Mouse (Mus musculus) embryonic stem cell, embryonic (primary cell): ENCODE results near the gene Dhx32.
"Not testable (repeated sequence)": the region's sequence is repeated elsewhere in the genome, so short reads cannot be mapped to it uniquely, and the experiment has no call there.

ENCODE experiments used
- CTCF ChIA-PET, 4 experiments: fragments of 300-600 bp in 2 of 4; fragments of 350-600 bp in 2 of 4; sonication (Branson Sonifier 250); formaldehyde crosslinking; loops; one replicate each; lab custom pipeline; 2022; ENCODE audit warnings: inconsistent platforms in 2 of 4; lab: Charles Lee
- POLR2A ChIA-PET, 4 experiments: fragments of 300-600 bp in 2 of 4; fragments of 350-600 bp in 2 of 4; sonication (Branson Sonifier 250); formaldehyde crosslinking; loops; one replicate each; lab custom pipeline; 2022; ENCODE audit warnings: antibody characterized with exemption in 4 of 4, inconsistent platforms in 1 of 4; lab: Charles Lee

Dhx32 gene

DNA sequence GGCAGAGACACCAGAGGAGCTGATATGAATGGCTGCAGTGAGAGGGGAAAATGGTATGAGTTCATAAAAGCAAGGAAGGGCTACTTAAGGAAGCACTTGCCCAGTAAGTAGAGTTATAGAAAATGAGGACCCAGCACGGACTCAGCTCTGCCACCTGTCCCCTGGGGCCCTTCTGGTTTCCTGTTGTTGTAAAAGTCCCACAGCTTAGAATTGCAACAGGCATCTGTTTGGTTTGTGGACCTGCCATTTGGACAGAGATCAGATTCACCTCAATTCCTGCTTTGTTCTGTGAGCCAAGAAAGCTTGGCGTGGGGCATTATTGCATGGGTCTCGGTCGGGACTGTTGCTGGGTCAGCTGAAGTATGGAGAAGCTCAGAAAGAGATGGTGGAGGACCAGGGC is 67.1 kb downstream of the Dhx32 start:
- ChIA-PET CTCF (interaction anchor here in 2 of 4 experiments (0.6 to 0.7 kb wide), 2 partner anchors 40 to 47 kb away, joined by 3 read pairs; no protein-coding TSS in a partner anchor), POLR2A (interaction anchor here in 3 of 4 experiments (0.6 to 2.6 kb wide), 11 partner anchors 10 to 515 kb away, joined by 3 to 9 read pairs (median 3); no protein-coding TSS in a partner anchor)

DNA sequence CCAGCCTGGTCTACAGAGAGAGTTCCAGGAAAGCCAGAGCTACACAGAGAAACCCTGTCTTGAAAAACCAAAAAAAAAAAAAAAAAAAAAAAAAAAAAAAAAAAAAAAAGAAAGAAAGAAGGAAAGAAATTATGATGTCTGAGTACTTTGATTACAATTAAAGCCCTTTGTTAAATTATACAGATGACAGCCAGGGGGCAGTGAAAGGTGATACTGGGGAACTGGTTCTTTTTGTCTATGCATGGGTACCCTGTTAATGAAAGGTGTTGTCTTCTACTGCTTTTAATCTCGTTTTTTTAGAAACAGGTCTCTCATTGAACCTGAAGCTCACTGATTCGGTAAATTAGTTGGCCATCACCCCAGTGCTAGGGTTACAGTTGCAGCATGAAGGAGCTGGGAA is 75.2 kb downstream of the Dhx32 start:
- POLR2A ChIA-PET, result interaction anchor here in 3 of 4 experiments (0.6 to 2.2 kb wide), 10 partner anchors 9 to 70 kb away, joined by 3 to 21 read pairs (median 4); partner anchors contain the start of gene Edrf1 (in 2 of the 3)
- CTCF ChIA-PET, result interaction anchor here (0.5 to 1.8 kb wide), 4 partner anchors 25 to 266 kb away, joined by 3 to 7 read pairs (median 5); partner anchors contain the start of gene Edrf1 (in 1 of the 4)

DNA sequence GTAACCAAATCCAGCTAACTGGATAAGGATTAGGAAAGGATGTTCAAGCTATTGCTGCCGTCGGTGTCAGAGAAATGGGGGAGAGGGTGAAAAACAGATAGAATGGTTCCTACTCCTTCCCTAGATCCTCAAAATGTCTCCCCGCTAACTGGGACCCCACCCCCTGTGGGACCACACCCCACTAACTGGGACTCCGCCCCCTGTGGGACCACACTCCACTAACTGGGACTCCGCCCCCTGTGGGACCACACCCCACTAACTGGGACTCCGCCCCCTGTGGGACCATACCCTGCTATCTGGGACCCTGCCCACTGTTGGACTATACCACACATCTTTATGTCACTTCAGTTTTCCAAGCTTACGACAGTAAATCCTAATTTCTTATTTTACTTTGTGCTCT is 78.6 kb downstream of the Dhx32 start:
- ChIA-PET POLR2A (no interaction called here), CTCF (no interaction called here)

DNA sequence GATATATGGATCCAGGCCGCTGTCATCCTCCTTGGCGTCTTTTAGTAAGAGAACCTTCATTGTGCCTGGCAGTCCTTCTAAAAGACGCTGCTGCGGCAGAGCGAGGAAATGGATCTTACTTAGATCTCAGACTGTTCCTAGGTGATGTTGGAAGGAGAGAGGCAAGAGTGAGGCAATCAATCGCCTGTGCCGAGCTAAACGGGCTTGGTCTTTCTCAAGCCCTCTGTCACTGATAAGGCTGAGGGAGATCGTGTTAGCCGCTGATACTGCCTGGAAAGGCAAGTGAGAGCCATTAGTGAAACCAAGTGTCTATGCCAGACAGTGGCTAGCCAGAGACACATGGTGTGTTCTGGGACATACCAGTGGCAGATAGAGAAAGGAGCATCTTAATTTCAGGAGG is 80.2 kb downstream of the Dhx32 start:
- POLR2A ChIA-PET, result no interaction called here
- CTCF ChIA-PET, result no interaction called here

DNA sequence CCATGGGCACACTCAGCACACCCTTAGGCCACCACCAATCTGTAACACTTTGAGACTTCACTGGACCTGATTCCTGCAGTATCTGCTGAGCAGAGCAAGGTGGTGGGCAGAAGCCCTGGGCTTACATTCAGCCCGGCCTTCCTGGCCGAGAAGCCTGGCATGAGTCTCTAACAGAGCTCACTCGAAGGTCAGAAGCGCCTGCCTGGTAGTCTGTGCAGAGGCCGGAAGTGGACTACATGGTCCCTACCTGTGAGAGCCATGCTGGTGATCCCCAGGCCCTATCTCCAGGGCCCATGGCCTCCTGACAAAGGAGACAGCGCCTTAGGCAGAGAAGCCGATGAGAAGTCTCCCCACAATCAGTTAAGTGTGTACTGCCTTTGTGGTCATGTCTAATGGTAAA is 81.2 kb downstream of the Dhx32 start:
- POLR2A ChIA-PET, result interaction anchor here in 2 of 4 experiments (0.6 to 1.4 kb wide), 2 partner anchors 21 to 33 kb away, joined by 3 to 4 read pairs; no protein-coding TSS in a partner anchor
- CTCF ChIA-PET, result interaction anchor here in 1 of 4 experiments (0.6 kb wide), 1 partner anchor 58 kb away, joined by 3 read pairs; no protein-coding TSS in a partner anchor

DNA sequence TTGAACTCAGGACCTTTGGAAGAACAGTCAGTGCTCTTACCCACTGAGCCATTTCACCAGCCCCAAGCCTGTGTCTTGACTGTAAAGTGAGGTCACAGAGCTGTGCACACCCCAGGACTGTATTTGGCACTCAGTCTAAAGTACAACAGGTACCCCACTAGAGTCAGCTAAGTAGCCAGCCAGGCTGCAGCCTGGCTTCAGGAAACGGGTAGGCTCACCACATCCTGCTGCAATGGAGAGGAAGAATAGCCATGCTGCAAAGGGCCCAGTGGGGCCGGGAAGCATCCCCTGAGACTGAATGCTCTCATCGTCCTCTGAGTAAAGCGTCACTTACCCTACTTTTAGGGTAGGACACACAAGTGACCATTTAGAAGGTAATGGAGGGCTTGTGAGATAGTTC is 82.6 kb downstream of the Dhx32 start:
- POLR2A ChIA-PET, result interaction anchor here in 3 of 4 experiments (0.7 to 1.1 kb wide), 4 partner anchors 9 to 60 kb away, joined by 3 to 4 read pairs (median 3); no protein-coding TSS in a partner anchor
- CTCF ChIA-PET, result no interaction called here

DNA sequence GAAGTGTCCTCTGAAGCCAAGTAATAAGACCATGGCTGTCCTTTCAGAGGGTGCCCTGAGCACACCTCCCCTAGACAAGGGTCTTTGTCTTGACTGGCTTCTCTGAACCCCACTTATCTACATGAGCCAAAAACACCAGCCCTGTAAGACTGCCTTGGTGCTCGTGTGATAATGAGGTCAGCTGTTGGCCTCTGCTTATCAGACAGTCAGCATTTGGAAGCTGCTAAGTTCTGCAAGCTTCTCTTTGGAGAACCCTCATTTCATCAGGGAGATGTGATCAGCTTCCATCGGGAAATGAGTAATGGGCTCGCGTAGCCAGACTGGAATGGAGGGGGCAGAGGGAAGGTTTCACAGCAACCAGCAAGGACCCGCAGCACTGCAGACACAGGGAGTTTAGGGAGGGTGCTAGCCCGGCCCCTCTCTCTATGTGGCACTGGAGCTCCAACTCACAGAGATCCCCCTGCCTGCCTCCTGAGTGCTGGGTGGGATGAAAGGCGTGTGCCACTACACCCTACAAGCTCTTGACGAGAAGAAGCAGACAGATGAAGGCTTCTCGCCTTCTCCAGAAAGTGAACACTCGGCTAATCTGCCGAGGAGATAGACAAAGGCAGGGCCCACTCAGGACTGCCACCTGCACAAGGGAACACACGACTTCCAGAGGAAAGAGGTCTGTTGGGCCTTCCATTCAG is 84.4 kb downstream of the Dhx32 start:
- ChIA-PET POLR2A (interaction anchor here in 2 of 4 experiments (0.8 to 3.6 kb wide), 11 partner anchors 8 to 61 kb away, joined by 3 to 13 read pairs (median 5); partner anchors contain the start of genes Edrf1 (in 2 of the 2), Bccip (in 1 of the 2) and Uros (in 1 of the 2)), CTCF (interaction anchor here in 2 of 4 experiments (1.0 to 1.3 kb wide), 3 partner anchors 11 to 61 kb away, joined by 3 to 5 read pairs (median 3); partner anchors contain the start of gene Edrf1 (in 1 of the 2))

DNA sequence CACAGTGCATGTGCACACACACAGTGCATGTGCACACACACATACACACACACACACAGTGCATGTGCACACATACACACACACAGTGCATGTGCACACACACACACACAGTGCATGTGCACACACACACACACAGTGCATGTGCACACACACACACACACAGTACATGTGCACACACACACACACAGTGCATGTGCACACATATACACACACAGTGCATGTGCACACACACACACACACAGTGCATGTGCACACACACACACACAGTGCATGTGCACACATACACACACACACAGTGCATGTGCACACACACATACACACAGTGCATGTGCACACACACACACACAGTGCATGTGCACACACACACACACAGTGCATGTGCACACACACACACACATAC is 96.9 kb downstream of the Dhx32 start:
- POLR2A ChIA-PET, result not testable (repeated sequence)
- CTCF ChIA-PET, result interaction anchor here in 2 of 4 experiments (0.6 to 0.7 kb wide), 2 partner anchors 16 to 34 kb away, joined by 3 read pairs; no protein-coding TSS in a partner anchor

DNA sequence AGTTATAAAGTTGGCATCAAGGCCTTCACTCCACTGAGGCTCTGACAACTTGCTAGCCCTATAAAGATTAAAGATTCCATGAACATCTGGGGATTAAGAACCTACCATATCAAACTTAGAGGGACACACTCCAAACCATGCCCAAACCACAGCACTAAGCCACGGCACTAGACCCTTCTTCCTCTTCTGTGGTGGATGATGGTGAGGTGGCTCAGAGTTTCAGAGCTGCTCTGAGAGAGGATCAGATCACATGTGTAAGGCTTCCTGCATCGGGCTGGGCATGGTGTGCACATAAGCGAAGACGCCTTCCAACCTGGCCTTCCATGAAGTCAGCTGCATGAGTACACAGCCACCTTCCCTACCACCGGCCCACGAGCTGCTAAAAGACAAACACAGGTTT is 97.8 kb downstream of the Dhx32 start:
- POLR2A ChIA-PET, result interaction anchor here in 3 of 4 experiments (0.7 to 0.9 kb wide), 5 partner anchors 12 to 139 kb away, joined by 3 to 7 read pairs (median 3); partner anchors contain the start of gene Edrf1 (in 1 of the 3)
- CTCF ChIA-PET, result interaction anchor here in 2 of 4 experiments (0.5 to 1.8 kb wide), 6 partner anchors 15 to 138 kb away, joined by 3 to 7 read pairs (median 4); no protein-coding TSS in a partner anchor

DNA sequence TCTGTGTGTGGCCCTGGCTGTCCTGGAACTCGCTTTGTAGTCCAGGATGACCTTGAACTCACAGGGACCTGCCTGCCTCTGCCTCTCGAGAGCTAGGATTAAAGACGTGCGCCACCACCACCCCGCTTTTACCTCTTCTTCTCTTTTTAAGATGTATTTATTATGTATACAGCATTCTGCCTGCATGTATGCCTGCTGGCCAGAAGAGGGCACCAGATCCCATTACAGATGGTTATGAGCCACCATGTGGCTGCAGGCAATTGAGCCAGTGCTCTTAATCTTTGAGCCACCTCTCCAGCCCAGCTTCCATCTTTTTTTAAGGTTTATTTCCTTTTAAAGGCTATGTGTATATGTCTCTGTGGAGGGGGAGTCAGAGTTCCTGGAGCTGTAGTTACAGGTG is 98.4 kb downstream of the Dhx32 start:
- CTCF ChIA-PET, result interaction anchor here in 1 of 4 experiments (1.3 to 1.8 kb wide), 3 partner anchors 14 to 138 kb away, joined by 3 to 4 read pairs (median 4); no protein-coding TSS in a partner anchor
- POLR2A ChIA-PET, result interaction anchor here in 2 of 4 experiments (0.9 to 1.2 kb wide), 5 partner anchors 13 to 47 kb away, joined by 3 read pairs; partner anchors contain the start of gene Edrf1 (in 1 of the 2)

DNA sequence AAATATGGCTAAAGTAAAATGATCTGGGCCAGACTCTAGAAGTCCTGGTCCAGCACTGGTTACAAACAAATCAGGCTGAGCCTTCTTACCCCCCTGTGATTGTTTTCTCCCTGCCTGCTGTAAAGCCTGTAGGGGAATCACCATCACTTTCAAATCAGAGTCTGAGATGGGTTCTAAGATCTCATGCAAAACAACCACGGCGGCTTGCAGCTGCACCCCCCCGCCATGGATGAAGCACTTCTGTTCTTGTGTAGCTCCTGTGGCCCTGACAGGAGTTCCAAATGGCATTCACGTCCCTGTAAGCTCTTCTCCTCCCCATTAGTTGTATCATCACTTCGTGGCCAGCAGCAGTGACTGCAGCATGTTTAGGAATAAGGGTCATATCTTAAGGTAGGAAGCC is 98.9 kb downstream of the Dhx32 start:
- CTCF ChIA-PET, result interaction anchor here in 3 of 4 experiments (0.6 to 1.8 kb wide), 6 partner anchors 11 to 139 kb away, joined by 3 to 4 read pairs (median 4); no protein-coding TSS in a partner anchor
- POLR2A ChIA-PET, result interaction anchor here in 2 of 4 experiments (0.8 to 1.2 kb wide), 5 partner anchors 13 to 46 kb away, joined by 3 read pairs; partner anchors contain the start of gene Edrf1 (in 1 of the 2)

DNA sequence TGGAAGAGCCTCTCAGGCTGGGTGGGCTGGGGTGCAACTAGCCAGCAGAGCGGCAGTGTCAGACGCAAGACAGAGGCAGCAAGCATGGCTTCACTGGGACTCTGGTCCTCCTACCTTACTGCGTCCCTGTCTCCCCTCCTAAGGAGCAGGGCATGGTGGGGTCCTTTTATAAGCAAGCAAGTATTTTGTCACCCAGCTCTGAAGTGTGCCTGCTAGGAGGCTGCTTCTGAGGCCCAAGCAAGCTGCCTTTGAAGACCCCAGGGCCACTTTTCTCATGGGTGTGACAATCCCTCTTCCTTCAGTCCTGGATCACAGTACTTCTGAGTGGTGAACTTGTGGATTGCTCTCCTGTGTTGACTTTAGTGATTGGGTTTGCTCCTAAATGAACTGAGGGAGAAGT is 102.6 kb downstream of the Dhx32 start, which contains the start of gene Mmp21:
Gene Mmp21 (minus strand): TSS at position 101 of the 400 bp plus-strand sequence.
- CTCF ChIA-PET, result no interaction called here
- POLR2A ChIA-PET, result no interaction called here

DNA sequence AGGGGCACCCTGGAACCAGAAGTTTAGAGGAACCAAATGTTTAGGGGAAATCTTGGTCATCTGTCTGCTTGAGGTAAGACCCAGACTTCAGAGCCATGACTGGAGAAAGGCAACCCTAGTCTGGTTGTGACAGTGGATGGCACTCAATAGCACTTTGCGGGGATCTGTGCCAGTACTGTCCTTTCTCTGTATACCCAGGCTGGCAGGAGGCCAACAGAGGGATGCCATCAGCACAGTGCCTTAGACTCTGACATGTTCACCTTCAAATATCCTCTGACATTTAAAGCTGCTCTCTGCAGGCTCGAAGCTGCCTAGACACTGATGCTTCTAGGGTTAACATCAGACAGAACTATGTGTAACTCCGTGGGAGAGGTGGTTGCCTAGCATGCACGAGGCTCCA is 103.1 kb downstream of the Dhx32 start:
- POLR2A ChIA-PET, result interaction anchor here in 1 of 4 experiments (0.9 to 2.2 kb wide), 2 partner anchors 11 to 37 kb away, joined by 3 to 5 read pairs; no protein-coding TSS in a partner anchor
- CTCF ChIA-PET, result interaction anchor here in 1 of 4 experiments (0.6 kb wide), 1 partner anchor 11 kb away, joined by 6 read pairs; no protein-coding TSS in a partner anchor

DNA sequence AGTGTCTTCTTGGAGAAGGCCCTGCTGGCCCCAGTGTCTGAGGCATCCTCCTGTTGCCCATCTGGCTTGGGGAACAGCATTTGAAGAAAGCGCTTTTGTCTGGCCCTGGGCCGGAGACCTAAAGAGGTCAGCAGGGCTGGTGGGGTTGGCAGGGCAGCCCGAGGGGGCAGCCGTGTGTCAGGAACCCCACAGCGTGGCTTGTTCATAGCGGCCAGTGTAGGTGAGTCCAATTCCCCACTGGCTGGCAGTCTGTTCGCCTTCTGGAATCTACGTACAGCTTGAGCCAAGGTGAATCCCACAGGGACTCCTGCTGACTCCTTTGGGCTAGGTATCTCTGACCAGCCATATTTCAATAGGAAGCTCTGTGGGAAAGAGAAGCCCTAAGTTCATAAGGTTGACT is 103.8 kb downstream of the Dhx32 start:
- ChIA-PET CTCF (interaction anchor here in 3 of 4 experiments (0.5 to 1.0 kb wide), 4 partner anchors 10 to 579 kb away, joined by 3 to 6 read pairs (median 4); partner anchors contain the start of gene Edrf1 (in 1 of the 3)), POLR2A (interaction anchor here in 2 of 4 experiments (0.6 to 2.2 kb wide), 3 partner anchors 10 to 81 kb away, joined by 3 to 5 read pairs (median 4); no protein-coding TSS in a partner anchor)

DNA sequence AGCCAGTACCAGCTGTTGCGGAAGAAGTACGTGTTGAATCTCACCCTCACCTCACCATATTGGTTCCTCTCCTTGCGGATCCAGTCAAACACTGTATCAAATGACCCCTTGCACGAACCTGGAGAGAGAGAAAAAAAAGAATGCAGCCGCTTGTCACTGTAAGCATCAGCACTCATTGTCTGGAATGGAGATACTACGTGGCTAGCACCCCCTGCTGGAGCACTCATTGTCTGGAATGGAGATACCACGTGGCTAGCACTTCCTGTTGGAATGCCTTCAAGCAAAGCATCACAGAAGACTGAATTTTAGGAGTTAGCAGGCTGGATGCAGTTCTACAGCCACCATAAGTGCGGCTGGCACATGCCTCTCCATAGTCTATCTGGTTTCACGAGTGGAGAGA is 106.5 kb downstream of the Dhx32 start:
- POLR2A ChIA-PET, result no interaction called here
- CTCF ChIA-PET, result interaction anchor here in 1 of 4 experiments (0.6 kb wide), 1 partner anchor 40 kb away, joined by 3 read pairs; no protein-coding TSS in a partner anchor
